12 mouse cellular contexts compared by ENCODE assay signal in the genomic region with DNA sequence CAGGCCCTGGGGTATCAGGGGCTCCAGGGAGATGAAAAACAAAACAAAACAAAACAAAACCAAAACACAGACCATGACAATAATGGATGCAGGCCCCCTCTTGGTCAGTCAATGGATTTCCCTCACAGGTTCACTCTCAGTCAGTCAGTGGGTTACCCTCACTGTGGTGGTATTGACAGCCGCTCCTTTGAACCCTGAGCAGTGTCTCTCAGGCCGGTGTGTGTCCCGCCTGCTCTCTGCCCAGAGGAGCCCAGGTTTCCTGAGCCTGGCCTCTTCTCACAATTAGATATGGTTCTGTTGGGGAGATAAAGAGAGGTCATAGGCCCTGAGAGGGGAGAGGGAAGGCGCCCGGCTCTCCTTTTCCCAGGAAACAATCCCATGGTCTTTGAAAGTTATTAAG.
DNase-seq lines count a peak whose midpoint lies in the region; ATAC-seq and TF ChIP-seq lines count a peak whose summit lies in the region.
"Had no signal": no experiment of that assay in that cellular context is flagged by ENCODE, and none has a peak within 500 bp of the region (broad histone marks: within the 10 kb centered on the region; RNA-seq: fewer than 3 reads in every experiment).

No protein-coding gene starts in this region.

- H3K27ac ChIP-seq in heart, embryonic 16.5 days (ENCODE audit: low read length) = no peak overlapping the region
- no peak overlapping the region for H3K27ac ChIP-seq in heart, embryonic 11.5 days (ENCODE audit: low read depth, low read length)
- H3K27ac ChIP-seq in lung, postnatal 0 days (ENCODE audit: low read length) = 0 out of 2 replicates have a peak overlapping the region, but pooled peaks have one; percentile 28
- no peak overlapping the region for H3K27ac ChIP-seq in liver, embryonic 13.5 days
- 0 out of 2 replicates have a peak overlapping the region, but pooled peaks have one; percentile 35 for H3K27ac ChIP-seq in stomach, embryonic 16.5 days (ENCODE audit: low read length)
- H3K27ac ChIP-seq: hindbrain, embryonic 13.5 days; kidney, postnatal 0 days; limb, embryonic 12.5 days; midbrain, embryonic 13.5 days; neural tube, embryonic 15.5 days had no signal

- no peak for DNase-seq in lung, postnatal 0 days (ENCODE audit: low spot score)
- no peak for DNase-seq in lung, adult 2 months
- no peak for DNase-seq in liver, embryonic 13.5 days
- DNase-seq in layer of hippocampus, adult 9-10 months (ENCODE audit: low spot score) = no peak

- no peak for ATAC-seq in heart, embryonic 16.5 days (replicated peaks; ENCODE audit: extremely low read depth, insufficient read depth, low FRiP score)
- no peak for ATAC-seq in heart, embryonic 11.5 days (replicated peaks; ENCODE audit: insufficient number of reproducible peaks, low FRiP score, low TSS enrichment)
- ATAC-seq in lung, postnatal 0 days = no peak
- ATAC-seq in liver, embryonic 13.5 days (ENCODE audit: low read depth) = peak; percentile 46; the same call in 1 of the 2 replicates
- no peak for ATAC-seq in stomach, embryonic 16.5 days (ENCODE audit: insufficient read depth, low FRiP score)
- ATAC-seq: midbrain, embryonic 13.5 days had no signal

- peaks cover 9% of the 10 kb centered on the region for H3K4me1 ChIP-seq in heart, embryonic 16.5 days (ENCODE audit: control insufficient read depth, insufficient read depth, low read length)
- peaks cover 11% of the 10 kb centered on the region for H3K4me1 ChIP-seq in heart, embryonic 11.5 days (ENCODE audit: control insufficient read depth, insufficient read depth, low read length)
- H3K4me1 ChIP-seq in lung, postnatal 0 days (ENCODE audit: insufficient read depth, low read depth, low read length) = no peaks in the 10 kb centered on the region; the same call in 1 of the 2 replicates
- no peaks in the 10 kb centered on the region for H3K4me1 ChIP-seq in lung, adult 2 months (ENCODE audit: control insufficient read depth, insufficient read depth, low read length)
- H3K4me1 ChIP-seq in liver, embryonic 13.5 days (replicated peaks) = peaks cover 10% of the 10 kb centered on the region
- H3K4me1 ChIP-seq in stomach, embryonic 16.5 days (ENCODE audit: control insufficient read depth, insufficient read depth, low read length) = peaks cover 19% of the 10 kb centered on the region
- H3K4me1 ChIP-seq: neural tube, embryonic 15.5 days had no signal

- H3K4me2 ChIP-seq in heart, embryonic 16.5 days (ENCODE audit: low read depth, low read length) = no peak overlapping the region
- no peak overlapping the region for H3K4me2 ChIP-seq in heart, embryonic 11.5 days
- no peak overlapping the region for H3K4me2 ChIP-seq in lung, postnatal 0 days (replicated peaks; ENCODE audit: low read depth, low read length)
- no peak overlapping the region for H3K4me2 ChIP-seq in liver, embryonic 13.5 days
- H3K4me2 ChIP-seq in stomach, embryonic 16.5 days (ENCODE audit: low read depth, low read length) = no peak overlapping the region
- H3K4me2 ChIP-seq: hindbrain, embryonic 13.5 days; limb, embryonic 12.5 days; midbrain, embryonic 13.5 days; neural tube, embryonic 15.5 days had no signal

- TF ChIP-seq CTCF in lung, postnatal 0 days (IDR thresholded peaks at IDR 0.05) = no peak
- TF ChIP-seq CTCF in lung, adult 2 months (IDR thresholded peaks at IDR 0.05; ENCODE audit: insufficient read depth, low read length) = no peak

- H3K27me3 ChIP-seq in heart, embryonic 16.5 days (ENCODE audit: control insufficient read depth, insufficient read depth, low read length) = no peaks in the 10 kb centered on the region
- no peaks in the 10 kb centered on the region for H3K27me3 ChIP-seq in heart, embryonic 11.5 days (ENCODE audit: control insufficient read depth, insufficient read depth, low read length)
- no peaks in the 10 kb centered on the region for H3K27me3 ChIP-seq in lung, postnatal 0 days (replicated peaks; ENCODE audit: insufficient read depth, low read length)
- peaks cover 25% of the 10 kb centered on the region; the same call in 1 of the 2 replicates for H3K27me3 ChIP-seq in liver, embryonic 13.5 days
- H3K27me3 ChIP-seq in stomach, embryonic 16.5 days (ENCODE audit: control insufficient read depth, insufficient read depth, low read length) = no peaks in the 10 kb centered on the region
- H3K27me3 ChIP-seq: neural tube, embryonic 15.5 days had no signal

- peak overlapping the region; percentile 40; the same call in 1 of the 2 replicates for H3K9ac ChIP-seq in heart, embryonic 16.5 days (ENCODE audit: low read length)
- H3K9ac ChIP-seq in heart, embryonic 11.5 days (ENCODE audit: low read depth, low read length) = no peak overlapping the region
- H3K9ac ChIP-seq in lung, postnatal 0 days (replicated peaks; ENCODE audit: low read depth) = no peak overlapping the region
- H3K9ac ChIP-seq in liver, embryonic 13.5 days = no peak overlapping the region
- no peak overlapping the region; the same call in 1 of the 2 replicates for H3K9ac ChIP-seq in stomach, embryonic 16.5 days (ENCODE audit: low read length)
- H3K9ac ChIP-seq: hindbrain, embryonic 13.5 days; limb, embryonic 12.5 days; midbrain, embryonic 13.5 days; neural tube, embryonic 15.5 days had no signal

- 33% methylated on average over 5 of the region's 5 CpGs for WGBS in heart, embryonic 16.5 days
- 13% methylated on average over 5 of the region's 5 CpGs for WGBS in heart, embryonic 11.5 days (ENCODE audit: insufficient replicate concordance)
- WGBS in lung, postnatal 0 days = 36% methylated on average over 5 of the region's 5 CpGs
- WGBS in lung, adult 2 months = 47% methylated on average over 5 of the region's 5 CpGs
- WGBS in liver, embryonic 13.5 days (ENCODE audit: insufficient replicate concordance) = 18% methylated on average over 5 of the region's 5 CpGs
- 36% methylated on average over 5 of the region's 5 CpGs for WGBS in stomach, embryonic 16.5 days

- no peak for TF ChIP-seq POLR2A in lung, adult 2 months (IDR thresholded peaks at IDR 0.05; ENCODE audit: borderline replicate concordance, extremely low read depth, low read depth, low read length)

- TF ChIP-seq EP300 in lung, postnatal 0 days (IDR thresholded peaks at IDR 0.05) = no peak

- H3K4me3 ChIP-seq in heart, embryonic 16.5 days (ENCODE audit: low read length) = no peak overlapping the region
- H3K4me3 ChIP-seq in heart, embryonic 11.5 days (ENCODE audit: low read depth, low read length) = no peak overlapping the region
- no peak overlapping the region for H3K4me3 ChIP-seq in lung, postnatal 0 days (ENCODE audit: low read depth, low read length)
- no peak overlapping the region for H3K4me3 ChIP-seq in lung, adult 2 months (replicated peaks; ENCODE audit: extremely low read depth, low read depth, low read length)
- no peak overlapping the region for H3K4me3 ChIP-seq in liver, embryonic 13.5 days (replicated peaks)
- no peak overlapping the region for H3K4me3 ChIP-seq in stomach, embryonic 16.5 days (replicated peaks; ENCODE audit: low read length)
- H3K4me3 ChIP-seq: hindbrain, embryonic 13.5 days; limb, embryonic 12.5 days; midbrain, embryonic 13.5 days; neural tube, embryonic 15.5 days had no signal

- 0 out of 2 replicates have a peak, but pooled peaks cover 3% of the 10 kb centered on the region for H3K9me3 ChIP-seq in heart, embryonic 16.5 days (replicated peaks; ENCODE audit: control insufficient read depth, low read length)
- no peaks in the 10 kb centered on the region for H3K9me3 ChIP-seq in heart, embryonic 11.5 days (replicated peaks; ENCODE audit: control insufficient read depth, low read length)
- H3K9me3 ChIP-seq in lung, postnatal 0 days (ENCODE audit: low read length) = no peaks in the 10 kb centered on the region
- peaks cover 3% of the 10 kb centered on the region; the same call in 1 of the 2 replicates for H3K9me3 ChIP-seq in liver, embryonic 13.5 days (replicated peaks)
- H3K9me3 ChIP-seq in stomach, embryonic 16.5 days (replicated peaks; ENCODE audit: control insufficient read depth, low read length) = no peaks in the 10 kb centered on the region
- H3K9me3 ChIP-seq: hindbrain, embryonic 13.5 days; limb, embryonic 12.5 days; midbrain, embryonic 13.5 days; neural tube, embryonic 15.5 days had no signal

- H3K36me3 ChIP-seq in heart, embryonic 16.5 days (ENCODE audit: control insufficient read depth, insufficient read depth) = no peaks in the 10 kb centered on the region
- no peaks in the 10 kb centered on the region for H3K36me3 ChIP-seq in heart, embryonic 11.5 days (ENCODE audit: control insufficient read depth, insufficient read depth, low read length)
- no peaks in the 10 kb centered on the region for H3K36me3 ChIP-seq in lung, postnatal 0 days (ENCODE audit: insufficient read depth, low read length)
- no peaks in the 10 kb centered on the region for H3K36me3 ChIP-seq in liver, embryonic 13.5 days
- H3K36me3 ChIP-seq in stomach, embryonic 16.5 days (ENCODE audit: control insufficient read depth, insufficient read depth, low read length) = no peaks in the 10 kb centered on the region
- H3K36me3 ChIP-seq: hindbrain, embryonic 13.5 days; limb, embryonic 12.5 days; midbrain, embryonic 13.5 days; neural tube, embryonic 15.5 days had no signal

Comparison
In these comparisons a context has a peak if more than half of its experiments do, and no peak if none do; other contexts are left out.
1. H3K27ac ChIP-seq: peak in lung, postnatal 0 days (single experiment) and stomach, embryonic 16.5 days (single experiment); none in heart, embryonic 16.5 days (single experiment), heart, embryonic 11.5 days (single experiment) and liver, embryonic 13.5 days (single experiment).